Mouse (Mus musculus) right cerebral cortex, postnatal 4 days (tissue): ENCODE results near the gene Fbxo5.

Experiments
- DNase-seq: peaks from one replicate; pipeline ENCODE4 v3.0.0-alpha.2; 2022

Gene Fbxo5

DNA sequence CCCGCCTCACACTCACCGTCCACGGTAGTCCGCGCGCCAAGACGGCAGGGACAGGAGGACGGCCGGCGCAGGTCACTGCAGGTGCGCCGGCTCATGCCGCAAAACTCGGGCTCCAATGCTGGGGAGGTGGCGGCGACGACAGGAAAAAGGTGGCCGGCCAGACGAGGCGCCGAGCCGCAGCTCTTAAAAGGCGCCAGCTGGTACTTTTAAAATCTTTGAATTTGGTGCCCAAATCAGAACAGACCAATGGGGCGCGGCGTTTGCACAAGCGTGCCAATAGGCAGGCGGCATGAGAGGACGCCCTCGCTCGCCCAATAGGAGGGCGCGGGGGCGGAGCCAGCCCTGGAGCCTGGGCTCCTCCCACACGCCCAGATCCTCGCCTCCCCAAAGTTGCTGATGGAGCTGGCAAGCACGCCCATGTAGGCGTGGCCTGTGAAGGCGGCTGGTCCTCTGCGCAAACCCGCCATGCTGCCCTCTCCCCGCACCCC is at the start of gene Fbxo5:
Gene Fbxo5, minus strand, starts transcription at position 358 of the 488 bp plus-strand sequence.
- DNase-seq = peak; percentile 98

DNA sequence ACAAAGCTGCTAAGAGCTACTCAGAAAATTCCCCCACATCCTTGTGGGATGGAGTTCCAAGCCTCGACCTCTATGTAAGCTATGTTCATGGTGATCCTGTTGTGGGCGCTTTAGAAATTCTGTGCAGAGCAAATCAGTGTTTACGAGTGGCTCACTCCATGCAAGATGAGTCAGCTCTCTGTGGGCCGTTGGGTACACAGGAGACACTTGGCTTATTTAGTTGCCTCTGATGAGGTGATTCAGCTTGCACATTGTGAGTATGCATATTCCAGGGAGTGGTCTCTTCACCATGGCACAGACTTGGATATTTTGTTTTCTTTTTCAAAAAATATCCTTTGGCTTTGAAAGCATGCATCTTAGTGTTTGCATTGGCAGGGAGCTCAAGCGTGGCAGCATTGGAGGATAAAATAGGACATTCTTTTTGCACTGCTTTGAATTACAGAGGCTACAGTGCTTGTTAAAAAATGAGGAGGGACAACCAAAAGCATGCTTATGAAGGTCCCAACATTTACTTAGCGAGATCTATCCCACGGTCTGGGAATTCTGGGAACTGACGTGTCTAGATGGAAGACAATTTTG is 48.0 kb upstream of the Fbxo5 start:
- no peak for DNase-seq

DNA sequence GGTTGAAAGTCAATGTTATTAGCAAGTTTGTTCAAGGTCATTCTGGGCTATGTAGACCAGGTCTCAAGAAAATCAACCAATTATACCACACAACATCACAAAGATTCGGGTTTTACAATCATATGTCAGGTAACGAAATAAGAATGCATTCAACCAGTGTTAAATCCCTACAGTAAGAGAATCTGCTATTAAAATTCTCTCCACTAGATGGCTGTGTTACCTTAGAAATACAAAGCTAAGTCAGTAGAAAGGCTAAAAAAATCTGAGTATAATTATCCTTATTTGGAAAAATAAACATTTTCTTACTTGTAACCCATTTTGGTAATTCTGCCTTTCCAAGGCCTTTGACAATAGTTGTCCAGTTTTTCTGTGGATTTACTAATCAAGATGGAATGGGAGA is 41.5 kb upstream of the Fbxo5 start:
- no peak for DNase-seq

DNA sequence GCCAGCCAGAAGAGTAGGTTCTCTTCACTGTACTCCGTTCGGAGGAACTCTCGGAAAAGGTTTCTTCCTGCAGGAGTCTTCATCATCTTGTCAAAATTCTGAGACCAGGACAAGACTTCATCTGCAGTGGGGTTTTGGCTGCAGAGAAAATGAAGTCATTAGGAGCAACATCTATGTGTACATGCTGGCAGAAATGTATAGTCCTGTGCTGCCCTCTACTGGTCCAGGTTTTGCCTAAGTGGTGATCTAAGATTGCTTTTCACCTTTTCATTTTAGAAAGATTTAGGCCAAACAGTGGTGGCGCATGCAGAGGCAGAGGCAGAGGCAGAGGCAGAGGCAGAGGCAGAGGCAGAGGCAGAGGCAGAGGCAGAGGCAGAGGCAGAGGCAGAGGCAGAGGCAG is 36.0 kb upstream of the Fbxo5 start:
- DNase-seq = peak; percentile 54

DNA sequence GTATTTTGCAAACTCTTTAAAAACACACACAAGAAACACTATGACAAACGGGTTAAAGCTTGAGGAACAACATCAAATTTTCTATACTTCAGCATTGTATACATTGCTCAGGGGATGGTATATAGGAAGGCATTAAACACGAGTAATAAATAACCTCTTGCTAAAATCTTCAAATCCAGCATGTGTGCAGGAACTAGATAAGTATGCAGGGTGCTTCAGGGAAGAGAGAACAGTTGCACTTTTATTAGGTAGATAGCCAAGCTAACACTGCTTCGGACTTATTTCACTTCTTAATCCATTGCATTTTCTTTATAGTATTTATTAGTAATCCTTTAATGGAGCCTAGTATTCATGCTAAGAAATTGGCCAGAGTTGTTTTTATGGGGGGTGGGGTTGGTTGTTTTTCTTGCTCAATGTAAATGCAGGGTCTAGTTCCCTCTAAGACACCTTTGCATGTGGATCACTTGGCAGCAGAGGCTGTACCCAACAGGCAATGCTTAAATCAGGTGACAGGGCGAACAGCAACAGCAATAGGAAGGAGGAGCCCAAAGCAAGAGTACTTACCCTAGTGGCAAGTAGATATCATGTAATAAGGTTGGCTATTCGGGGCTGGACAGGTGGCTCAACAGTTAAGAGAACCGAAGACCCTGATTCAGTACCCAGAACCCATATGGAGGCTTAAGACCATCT is 21.1 kb upstream of the Fbxo5 start:
- no peak for DNase-seq

DNA sequence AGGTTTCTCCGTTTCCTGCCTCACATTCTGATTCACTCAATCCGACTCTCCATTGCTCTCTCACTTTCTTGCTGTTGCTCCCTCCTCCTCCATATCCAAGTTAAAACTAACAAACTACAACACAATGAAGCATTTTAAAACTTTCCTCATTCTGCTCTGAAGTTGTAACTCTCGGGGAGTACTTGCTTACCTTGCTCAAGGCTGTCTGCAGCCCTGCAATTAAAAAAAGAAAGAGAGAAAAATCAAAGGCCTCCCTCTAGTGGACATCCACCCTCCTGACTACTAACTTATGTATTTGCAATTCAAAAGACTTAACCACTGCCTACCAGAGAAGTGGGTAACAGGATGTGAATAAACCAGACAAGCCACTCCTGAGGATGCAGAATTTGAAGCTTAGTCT is 19.4 kb upstream of the Fbxo5 start:
- DNase-seq = no peak

DNA sequence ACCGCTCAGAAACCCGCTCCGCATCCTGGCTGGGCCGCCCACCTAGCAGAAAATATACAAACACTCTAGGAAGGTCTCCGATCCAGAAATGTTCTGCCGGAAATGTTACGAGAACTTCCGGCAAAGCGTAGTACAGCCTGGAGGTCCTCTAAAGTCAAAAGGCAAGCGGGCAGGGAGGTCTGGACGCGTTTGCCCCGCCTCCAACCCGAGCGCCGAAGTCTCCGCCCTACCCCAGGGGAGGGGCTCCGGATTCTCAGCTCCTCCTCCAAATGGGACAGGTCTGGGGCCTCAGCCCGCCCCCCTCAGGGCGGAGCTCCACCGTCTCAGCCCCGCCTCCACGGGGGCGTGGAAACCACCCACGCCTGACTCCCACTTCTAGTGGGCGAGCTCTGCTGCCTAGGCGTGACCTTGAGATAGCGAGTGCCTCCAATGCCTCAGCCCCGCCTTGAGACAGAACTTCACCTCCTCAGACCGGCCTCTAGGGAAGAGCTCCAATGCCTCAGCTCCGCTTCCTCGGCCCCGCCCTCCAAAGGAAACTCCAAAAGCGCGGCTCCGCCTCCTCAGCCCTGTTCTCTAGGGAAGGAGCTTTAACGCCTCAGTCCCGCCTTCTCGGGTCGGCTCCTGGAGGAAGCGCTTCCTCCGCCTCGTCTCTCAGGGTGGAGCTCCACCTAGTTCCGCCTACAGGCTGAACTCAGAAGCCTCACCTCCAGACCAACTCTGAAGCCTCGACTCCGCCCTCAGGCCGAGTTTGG is 18.5 kb upstream of the Fbxo5 start, which contains the start of gene Mtrf1l:
Gene Mtrf1l, minus strand, starts transcription at position 171 of the 752 bp plus-strand sequence.
- DNase-seq = peak; percentile 88

DNA sequence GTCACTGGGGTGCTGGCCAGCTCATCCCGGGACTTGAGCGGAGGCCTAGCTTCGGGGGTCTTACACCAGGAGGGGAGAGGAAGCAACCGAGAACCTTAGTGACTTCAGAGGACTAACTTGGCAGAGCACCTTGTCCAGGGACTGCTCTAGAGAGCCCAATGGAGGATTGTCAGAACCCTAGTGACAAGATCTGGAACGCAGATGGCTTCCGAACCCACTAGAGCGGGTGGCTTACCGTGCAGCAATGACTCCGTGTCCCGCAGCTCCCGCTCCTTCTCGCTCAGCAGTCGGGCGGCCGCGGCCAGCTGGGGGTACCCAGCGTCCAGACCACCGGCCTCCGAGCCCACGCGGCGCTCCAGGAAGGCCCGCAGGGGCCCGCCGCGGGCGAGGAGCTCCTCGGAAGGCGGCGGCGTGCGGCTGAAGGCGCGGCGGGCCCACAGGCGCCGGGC is 17.9 kb upstream of the Fbxo5 start:
- no peak for DNase-seq

DNA sequence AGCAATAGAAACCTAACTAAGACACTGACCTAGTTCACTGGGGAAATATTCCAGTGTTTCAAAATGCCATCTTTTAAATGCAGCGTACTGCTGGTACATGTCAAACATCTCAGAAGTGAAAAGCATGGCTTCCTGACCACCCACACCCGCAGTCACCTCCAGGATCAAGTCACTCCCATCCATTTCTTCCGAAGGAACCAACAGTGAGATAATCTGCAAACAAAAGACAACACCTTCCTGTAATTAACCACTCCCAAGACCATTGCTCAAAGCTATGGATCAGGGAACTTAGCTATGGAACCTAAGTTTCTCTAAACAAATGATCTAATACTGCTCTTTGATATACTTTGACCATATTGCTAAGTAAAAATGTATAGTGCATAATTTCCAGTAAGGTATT is 13.4 kb upstream of the Fbxo5 start:
- DNase-seq = no peak

DNA sequence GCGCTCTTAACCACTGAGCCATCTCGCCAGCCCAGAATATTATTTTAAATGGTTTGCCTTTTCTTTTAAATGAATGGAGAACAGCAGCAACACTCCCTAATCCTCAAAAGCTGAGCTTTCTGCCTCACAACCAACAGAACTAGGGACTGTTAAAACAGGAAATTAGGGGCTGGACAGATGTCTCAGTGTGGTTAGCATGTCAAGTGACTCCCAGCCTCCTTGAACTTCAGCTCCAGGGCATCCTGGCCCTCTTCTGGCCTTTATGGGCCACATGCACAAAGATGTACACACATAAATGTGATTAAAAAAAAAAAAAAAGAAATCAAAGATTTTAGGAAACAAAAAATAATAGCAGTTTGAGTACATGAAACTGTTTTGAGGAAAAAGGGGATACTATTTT is 10.6 kb upstream of the Fbxo5 start:
- no peak for DNase-seq

DNA sequence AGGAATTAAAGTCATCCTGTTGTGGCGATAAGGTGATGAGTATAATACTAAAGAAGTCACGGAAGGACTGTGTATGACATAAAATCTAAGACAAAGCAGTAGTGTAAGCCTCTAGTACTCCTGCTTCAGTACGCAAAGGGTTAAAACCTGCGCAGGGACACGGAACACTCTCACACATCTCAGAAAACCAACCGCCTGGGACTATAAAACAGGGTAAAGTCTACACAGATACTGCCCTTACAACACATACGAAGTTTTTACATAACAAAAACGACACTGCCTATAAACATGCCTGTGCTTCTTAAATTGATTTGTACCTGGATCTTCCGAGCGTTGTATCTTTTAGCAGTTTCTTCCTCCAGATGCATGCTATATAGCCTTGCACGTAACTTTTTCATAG is 8.3 kb upstream of the Fbxo5 start:
- DNase-seq = no peak

DNA sequence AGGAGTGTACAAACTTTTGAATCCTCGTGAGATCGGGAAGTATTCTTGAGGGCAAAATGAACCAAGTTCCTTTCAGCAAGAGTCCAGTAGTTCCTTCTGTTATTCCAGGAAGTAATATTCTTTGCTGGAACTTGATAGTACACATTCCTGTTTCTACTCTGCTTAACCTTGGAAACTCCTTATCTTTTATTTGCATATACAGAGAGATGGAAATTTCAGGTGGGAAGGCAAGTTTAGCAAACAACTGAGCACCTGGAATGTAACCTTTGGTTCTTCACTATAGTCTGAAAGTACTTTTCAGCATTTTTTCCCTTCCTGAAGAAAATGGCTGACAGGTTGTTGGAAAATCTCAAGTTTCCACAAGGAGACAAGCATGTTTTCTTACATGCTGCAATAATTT is 2.3 kb upstream of the Fbxo5 start:
- no peak for DNase-seq

DNA sequence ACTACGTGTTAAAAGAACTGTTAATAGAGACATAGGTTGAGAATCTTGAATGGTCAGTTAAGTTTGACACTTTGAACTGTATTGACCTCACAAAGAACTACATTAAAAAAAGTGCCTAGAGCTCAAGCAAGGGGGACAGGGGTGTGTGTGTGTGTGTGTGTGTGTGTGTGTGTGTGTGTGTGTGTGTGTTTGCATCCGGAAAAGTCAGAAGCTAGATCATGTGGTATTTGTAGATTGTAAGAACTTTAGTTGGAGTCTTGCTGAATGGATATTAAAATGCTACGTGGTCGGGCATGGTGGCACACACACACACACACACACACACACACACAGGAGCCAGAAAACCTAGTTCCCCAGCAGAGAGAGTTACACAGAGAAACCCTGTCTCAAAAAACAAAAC is 1.6 kb upstream of the Fbxo5 start:
- no peak for DNase-seq

DNA sequence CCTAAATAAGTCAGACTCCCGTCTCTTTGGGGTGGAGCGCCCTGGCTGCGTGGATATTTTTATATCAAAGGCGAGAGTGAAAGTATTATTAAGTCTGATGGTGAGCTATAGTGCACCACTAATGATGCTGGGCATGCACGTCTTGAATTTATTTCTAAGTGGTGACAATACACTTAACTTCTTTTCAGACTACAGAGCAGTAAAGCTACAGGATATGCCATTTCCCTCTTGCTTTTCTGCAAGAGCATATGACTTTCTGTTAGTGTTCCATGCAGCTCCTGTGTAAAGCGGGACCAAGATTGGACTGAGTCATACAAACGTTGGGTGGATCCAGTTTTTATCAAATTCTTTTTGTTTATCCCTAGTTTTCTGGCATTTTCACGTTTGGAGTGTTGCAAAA is 1.0 kb upstream of the Fbxo5 start:
- no peak for DNase-seq

DNA sequence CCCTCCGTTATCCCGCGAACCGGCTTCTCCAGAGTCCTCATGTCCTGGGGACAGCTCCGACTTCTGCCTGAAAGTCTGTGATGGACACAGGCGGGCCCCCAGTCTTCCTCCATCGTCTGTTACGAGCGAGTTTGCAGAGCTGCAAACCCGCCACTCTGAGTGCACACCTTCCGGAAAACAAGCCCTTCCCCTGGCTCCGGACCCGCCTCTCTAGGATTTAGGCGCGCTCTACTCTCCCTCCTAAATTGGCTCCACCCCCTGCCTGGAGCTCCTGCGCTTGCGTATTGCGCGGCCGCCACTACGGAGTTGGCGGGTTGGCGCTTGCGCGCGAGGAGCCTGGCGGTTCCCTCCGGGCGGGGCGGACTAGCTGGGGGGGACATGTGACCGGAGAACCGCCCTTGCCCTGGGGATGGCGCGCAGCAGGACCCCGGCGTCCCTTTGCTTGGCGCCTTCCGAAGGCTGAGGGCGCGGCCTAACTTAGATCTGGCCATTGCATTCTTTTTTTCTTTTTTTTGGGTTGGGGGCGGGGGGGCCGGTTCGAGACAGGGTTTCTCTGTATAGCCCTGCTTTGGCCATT is 419 bp upstream of the Fbxo5 start:
- DNase-seq = peak; percentile 94

DNA sequence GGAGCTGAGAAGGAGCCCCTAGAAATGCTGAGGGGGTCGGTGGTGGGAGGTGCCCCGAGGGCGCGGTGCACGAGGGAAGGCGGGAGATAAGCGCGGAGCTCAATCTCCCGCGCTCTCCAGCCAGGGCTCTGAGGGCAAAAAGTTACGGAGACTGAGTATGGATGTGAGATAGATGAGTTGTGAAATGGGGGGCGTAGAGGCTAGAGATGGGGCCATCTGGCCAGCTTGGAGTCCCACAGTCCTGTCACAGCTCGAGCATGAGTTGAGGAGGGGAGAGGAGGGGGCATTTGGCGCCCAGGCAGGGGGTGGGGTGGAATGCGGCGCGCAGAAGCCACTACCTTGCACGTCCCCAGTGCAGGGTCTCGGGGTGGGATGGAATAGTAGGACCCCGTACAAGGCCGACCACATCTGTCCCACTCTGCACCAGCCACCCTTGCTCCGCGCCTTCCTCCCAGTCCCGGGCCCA is 676 bp downstream of the Fbxo5 start:
- no peak for DNase-seq

DNA sequence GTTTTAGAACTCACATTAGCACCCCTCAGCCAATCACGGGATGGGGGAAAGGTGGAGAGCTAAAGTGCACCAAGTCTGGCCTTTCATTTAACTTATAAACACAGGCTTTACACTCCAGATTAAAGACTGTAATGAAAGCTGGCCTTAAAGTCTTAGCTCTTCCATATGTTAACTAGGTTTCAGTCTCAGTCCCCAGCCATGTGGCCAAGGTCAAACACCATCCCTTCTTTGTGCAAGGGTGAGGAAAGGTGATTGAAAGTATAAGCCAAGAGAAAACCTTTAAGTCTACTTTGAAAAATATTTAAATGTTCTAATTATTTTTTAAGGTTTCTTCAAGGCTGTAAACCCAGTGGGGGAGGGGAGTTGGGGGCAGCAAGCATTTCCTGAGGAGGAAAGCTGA is 1.7 kb downstream of the Fbxo5 start:
- DNase-seq = no peak

DNA sequence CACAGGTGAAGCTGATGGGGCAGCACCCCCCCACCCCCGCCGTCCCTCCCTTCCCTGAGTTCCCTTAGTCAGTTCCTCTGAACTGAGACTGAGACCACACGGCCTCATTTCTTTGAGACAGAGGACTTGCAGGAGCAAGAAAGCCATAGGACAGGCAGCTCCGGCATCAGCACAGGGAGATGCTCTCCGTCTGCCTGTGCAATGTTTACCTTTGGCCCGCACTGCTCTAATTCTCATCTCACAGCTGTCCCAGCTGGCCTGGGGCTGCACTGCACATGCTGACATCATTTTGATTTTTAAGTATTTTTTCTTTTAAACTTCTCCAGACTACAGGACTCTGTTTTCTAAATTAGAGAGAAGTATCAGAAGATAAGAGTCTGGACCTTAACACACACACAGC is 2.5 kb downstream of the Fbxo5 start:
- no peak for DNase-seq

DNA sequence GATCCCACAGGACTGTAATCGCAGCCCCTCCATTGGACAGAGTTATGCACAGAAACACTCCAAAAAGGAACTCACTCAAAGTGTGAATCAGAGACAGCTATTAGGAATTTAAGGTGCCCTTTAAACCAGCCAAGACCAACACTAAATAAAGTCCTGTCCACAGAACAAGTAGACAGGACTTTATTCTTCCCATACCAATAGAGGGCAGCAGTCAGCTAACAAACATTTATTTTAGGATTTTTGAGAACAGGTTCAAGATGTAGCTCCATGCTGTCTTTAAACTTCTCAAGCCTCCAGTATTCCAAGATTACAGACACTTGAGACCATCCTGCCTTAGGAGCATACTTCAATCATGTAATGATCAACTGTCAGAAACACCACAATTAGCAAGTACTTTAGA is 4.9 kb downstream of the Fbxo5 start:
- no peak for DNase-seq

DNA sequence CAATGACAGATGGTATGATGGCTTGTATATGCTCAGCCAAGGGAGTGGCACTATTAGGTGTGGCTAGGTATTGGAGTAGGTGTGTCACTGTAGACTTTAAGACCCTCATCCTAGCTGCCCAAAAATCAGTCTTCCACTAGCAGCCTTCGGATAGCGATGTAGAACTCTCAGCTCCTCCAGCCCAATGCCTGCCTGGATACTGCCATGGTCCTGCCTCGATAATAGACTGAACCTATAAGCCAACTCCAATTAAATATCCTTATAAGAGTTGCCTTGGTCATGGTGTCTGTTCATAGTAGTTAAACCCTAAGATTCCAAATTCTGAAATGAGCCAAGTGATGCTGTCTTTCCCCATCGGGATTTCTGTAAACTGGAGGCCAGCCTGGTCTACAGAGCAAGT is 7.3 kb downstream of the Fbxo5 start:
- no peak for DNase-seq

DNA sequence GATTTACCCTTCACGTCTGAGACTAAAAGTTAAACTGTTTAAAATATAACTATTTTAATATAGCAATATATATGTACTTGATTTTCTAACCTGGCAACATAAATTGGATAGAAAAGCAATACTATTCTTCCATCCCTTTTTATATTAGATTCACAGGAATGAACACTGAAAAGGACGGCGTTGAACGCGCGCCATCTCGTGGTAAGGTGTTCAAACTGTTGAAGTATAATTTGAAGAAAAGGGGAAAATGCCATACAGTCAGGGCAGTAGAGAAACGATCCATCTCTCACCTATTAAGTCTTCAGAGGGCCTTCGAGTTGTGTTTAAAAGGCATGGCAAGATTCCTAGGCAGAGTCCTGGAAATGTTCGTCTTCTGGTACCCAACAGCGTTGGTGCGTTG is 14.7 kb downstream of the Fbxo5 start:
- peak; percentile 85 for DNase-seq

DNA sequence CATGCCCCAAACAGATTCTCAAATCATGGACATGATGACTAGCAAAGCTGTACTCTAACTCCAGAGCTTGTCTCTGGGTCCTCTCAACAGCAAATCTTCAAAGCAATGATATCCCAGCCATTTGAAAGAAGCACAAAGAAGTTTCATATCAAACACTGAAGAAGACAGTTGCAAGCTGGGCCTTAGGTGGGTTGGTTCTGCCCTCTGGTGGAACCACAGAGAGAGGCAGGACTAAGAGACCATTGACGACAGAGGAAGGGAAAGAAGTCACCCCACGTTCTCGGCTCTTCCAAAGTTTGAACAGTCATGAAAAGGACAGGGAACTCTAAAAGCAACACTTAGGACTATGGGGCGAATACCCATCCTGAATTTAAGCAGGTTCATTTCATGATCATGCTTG is 18.5 kb downstream of the Fbxo5 start:
- DNase-seq = peak; percentile 11
